8 mouse cellular contexts compared by ENCODE assay signal in genomic region chr19:46303251-46304215, GRCm38 (mm10). TPM values are rescaled to one million over a fixed set of nuclear protein-coding genes. Genes with fewer than 3 reads are reported as not detected.
DNase-seq lines count a peak whose midpoint lies in the region; ATAC-seq and TF ChIP-seq lines count a peak whose summit lies in the region.

No protein-coding gene starts in this region.

- H3K9ac ChIP-seq in kidney, embryonic 15.5 days, result peak overlapping the region; percentile 36; the same call in 1 of the 2 replicates

- peak overlapping the region; percentile 90; the same call in 1 of the 2 replicates for H3K27ac ChIP-seq in kidney, embryonic 15.5 days
- H3K27ac ChIP-seq in cortical plate, adult 2 months (ENCODE audit: insufficient read depth, low read length), result no peak overlapping the region
- H3K27ac ChIP-seq in hindbrain, embryonic 10.5 days, result peak overlapping the region; percentile 85; the same call in 1 of the 2 replicates
- no peak overlapping the region; the same call in 1 of the 2 replicates for H3K27ac ChIP-seq in midbrain, embryonic 10.5 days (replicated peaks)

- DNase-seq in kidney, adult 8-10 months, result no peak
- DNase-seq in hindbrain, embryonic 10.5 days (ENCODE audit: low spot score), result no peak
- no peak for DNase-seq in midbrain, embryonic 10.5 days (ENCODE audit: low spot score)
- no peak for DNase-seq in embryo, embryonic 10.5 days (ENCODE audit: low spot score)
- DNase-seq in thymus, postnatal 10 days (ENCODE audit: low spot score in 2 of 2), result no peak
- DNase-seq in layer of hippocampus, postnatal 25 days (ENCODE audit: extremely low spot score in 1 of 2, low spot score in 1 of 2), result no peak

- TF ChIP-seq CTCF in cortical plate, adult 2 months (IDR thresholded peaks at IDR 0.05; ENCODE audit: extremely low read depth, insufficient read depth, low read length), result no peak

- peaks cover 24% of the 10 kb centered on the region for H3K27me3 ChIP-seq in kidney, embryonic 15.5 days
- H3K27me3 ChIP-seq in hindbrain, embryonic 10.5 days (ENCODE audit: insufficient read depth, poor library complexity, severe bottlenecking), result peaks cover 30% of the 10 kb centered on the region
- H3K27me3 ChIP-seq in midbrain, embryonic 10.5 days (ENCODE audit: low read depth, poor library complexity, severe bottlenecking), result peaks cover 30% of the 10 kb centered on the region

- no peak for TF ChIP-seq POLR2A in cortical plate, adult 2 months (IDR thresholded peaks at IDR 0.05; ENCODE audit: extremely low read depth, insufficient read depth, low read length)

- peak overlapping the region; percentile 95 for H3K4me2 ChIP-seq in kidney, embryonic 15.5 days

- no peak for ATAC-seq in kidney, embryonic 15.5 days (replicated peaks; ENCODE audit: low FRiP score)

- no peaks in the 10 kb centered on the region for H3K9me3 ChIP-seq in kidney, embryonic 15.5 days (replicated peaks)
- no peaks in the 10 kb centered on the region for H3K9me3 ChIP-seq in hindbrain, embryonic 10.5 days
- no peaks in the 10 kb centered on the region for H3K9me3 ChIP-seq in midbrain, embryonic 10.5 days (replicated peaks)

- H3K36me3 ChIP-seq in kidney, embryonic 15.5 days, result 0 out of 2 replicates have a peak, but pooled peaks cover 5% of the 10 kb centered on the region
- H3K36me3 ChIP-seq in hindbrain, embryonic 10.5 days, result no peaks in the 10 kb centered on the region; the same call in 1 of the 2 replicates
- H3K36me3 ChIP-seq in midbrain, embryonic 10.5 days, result no peaks in the 10 kb centered on the region

- peaks cover 23% of the 10 kb centered on the region for H3K4me1 ChIP-seq in kidney, embryonic 15.5 days
- no peaks in the 10 kb centered on the region for H3K4me1 ChIP-seq in cortical plate, adult 2 months (ENCODE audit: control insufficient read depth, insufficient read depth, low read length)
- H3K4me1 ChIP-seq in hindbrain, embryonic 10.5 days (replicated peaks), result peaks cover 42% of the 10 kb centered on the region
- peaks cover 33% of the 10 kb centered on the region for H3K4me1 ChIP-seq in midbrain, embryonic 10.5 days

- WGBS in kidney, embryonic 15.5 days, result 52% methylated on average over 18 of the region's 18 CpGs
- WGBS in hindbrain, embryonic 10.5 days, result 57% methylated on average over 18 of the region's 18 CpGs
- WGBS in midbrain, embryonic 10.5 days, result 58% methylated on average over 18 of the region's 18 CpGs

- peak overlapping the region; percentile 76 for H3K4me3 ChIP-seq in kidney, embryonic 15.5 days (replicated peaks)
- peak overlapping the region; percentile 46; the same call in 1 of the 2 replicates for H3K4me3 ChIP-seq in cortical plate, adult 2 months (ENCODE audit: insufficient read depth, low read length)
- peak overlapping the region; percentile 77 for H3K4me3 ChIP-seq in hindbrain, embryonic 10.5 days
- H3K4me3 ChIP-seq in midbrain, embryonic 10.5 days, result peak overlapping the region; percentile 77

RNA-seq across cellular contexts. Expression of gene Nfkb2, which starts 0.6 kb away (rescaled TPM):
- 8.3 and 9.8 TPM in 2 replicates for polyA plus RNA-seq in kidney, embryonic 15.5 days (2015; fragmentation: Nextera tagmentation; extraction: Ambion mirVana)
- 2.4 and 2.8 TPM in 2 replicates for polyA plus RNA-seq in cortical plate, adult 2 months (2012; rRNA removed)
- 5.6 and 6.4 TPM in 2 replicates for polyA plus RNA-seq in hindbrain, embryonic 10.5 days (2016; fragmentation: Nextera tagmentation; extraction: Ambion mirVana)
- polyA plus RNA-seq in midbrain, embryonic 10.5 days (2016; fragmentation: Nextera tagmentation; extraction: Ambion mirVana), result 5.2 and 5.6 TPM in 2 replicates
- 1 to 10 TPM; 1.8 to 2.8 TPM for total RNA-seq in layer of hippocampus, postnatal 25 days (2021)

RNA-seq across cellular contexts. Expression of gene Psd, which starts 23.4 kb away (rescaled TPM):
- 3.9 and 7.2 TPM in 2 replicates for polyA plus RNA-seq in kidney, embryonic 15.5 days (2015; fragmentation: Nextera tagmentation; extraction: Ambion mirVana)
- polyA plus RNA-seq in cortical plate, adult 2 months (2012; rRNA removed), result 617 and 701 TPM in 2 replicates
- 4.5 and 9.7 TPM in 2 replicates for polyA plus RNA-seq in hindbrain, embryonic 10.5 days (2016; fragmentation: Nextera tagmentation; extraction: Ambion mirVana)
- 4.7 and 8.9 TPM in 2 replicates for polyA plus RNA-seq in midbrain, embryonic 10.5 days (2016; fragmentation: Nextera tagmentation; extraction: Ambion mirVana)
- 100 to 1,000 TPM; 765 to 790 TPM for total RNA-seq in layer of hippocampus, postnatal 25 days (2021)

RNA-seq across cellular contexts. Expression of gene Fbxl15, which starts 24.5 kb away (rescaled TPM):
- 18.2 and 20.1 TPM in 2 replicates for polyA plus RNA-seq in kidney, embryonic 15.5 days (2015; fragmentation: Nextera tagmentation; extraction: Ambion mirVana)
- 42.8 and 42.9 TPM in 2 replicates for polyA plus RNA-seq in cortical plate, adult 2 months (2012; rRNA removed)
- 23.2 and 28.2 TPM in 2 replicates for polyA plus RNA-seq in hindbrain, embryonic 10.5 days (2016; fragmentation: Nextera tagmentation; extraction: Ambion mirVana)
- 24.6 and 25.0 TPM in 2 replicates for polyA plus RNA-seq in midbrain, embryonic 10.5 days (2016; fragmentation: Nextera tagmentation; extraction: Ambion mirVana)
- 10 to 100 TPM; 29.0 to 32.8 TPM for total RNA-seq in layer of hippocampus, postnatal 25 days (2021)

RNA-seq across cellular contexts. Expression of gene Cuedc2, which starts 35.0 kb away (rescaled TPM):
- 158 and 177 TPM in 2 replicates for polyA plus RNA-seq in kidney, embryonic 15.5 days (2015; fragmentation: Nextera tagmentation; extraction: Ambion mirVana)
- 233 and 235 TPM in 2 replicates for polyA plus RNA-seq in cortical plate, adult 2 months (2012; rRNA removed)
- 260 and 279 TPM in 2 replicates for polyA plus RNA-seq in hindbrain, embryonic 10.5 days (2016; fragmentation: Nextera tagmentation; extraction: Ambion mirVana)
- polyA plus RNA-seq in midbrain, embryonic 10.5 days (2016; fragmentation: Nextera tagmentation; extraction: Ambion mirVana), result 239 and 249 TPM in 2 replicates
- total RNA-seq in layer of hippocampus, postnatal 25 days (2021), result 100 to 1,000 TPM; 164 to 189 TPM

RNA-seq across cellular contexts. Expression of gene Mfsd13a, which starts 37.4 kb away (rescaled TPM):
- polyA plus RNA-seq in kidney, embryonic 15.5 days (2015; fragmentation: Nextera tagmentation; extraction: Ambion mirVana), result 12.5 and 15.0 TPM in 2 replicates
- polyA plus RNA-seq in cortical plate, adult 2 months (2012; rRNA removed), result 35.9 and 40.5 TPM in 2 replicates
- 10.0 and 11.9 TPM in 2 replicates for polyA plus RNA-seq in hindbrain, embryonic 10.5 days (2016; fragmentation: Nextera tagmentation; extraction: Ambion mirVana)
- polyA plus RNA-seq in midbrain, embryonic 10.5 days (2016; fragmentation: Nextera tagmentation; extraction: Ambion mirVana), result 9.1 and 10.1 TPM in 2 replicates
- total RNA-seq in layer of hippocampus, postnatal 25 days (2021), result 10 to 100 TPM; 29.9 to 31.4 TPM

Comparison
In these comparisons a context has a peak if more than half of its experiments do, and no peak if none do; other contexts are left out.
1. H3K27ac ChIP-seq: peak in kidney, embryonic 15.5 days (single experiment) and hindbrain, embryonic 10.5 days (single experiment); none in cortical plate, adult 2 months (single experiment) and midbrain, embryonic 10.5 days (single experiment).
2. RNA of gene Psd, which starts 23.4 kb away (polyA plus RNA-seq): 617 to 701 TPM in cortical plate, adult 2 months; 4.5 to 9.7 TPM in hindbrain, embryonic 10.5 days, 3.9 to 7.2 TPM in kidney, embryonic 15.5 days and 4.7 to 8.9 TPM in midbrain, embryonic 10.5 days; every median in the first group is over 10 times any median in the second.
3. Peak in every context shown above with its lines, with median percentiles within 50 percentile points of each other: H3K4me3 ChIP-seq.